Mouse (Mus musculus): ENCODE results near the gene Gm36210.

The Gm36210 gene

GRCm38 (mm10) chr7:4906466-4906950 is at the start of gene Gm36210:
Gene Gm36210 (minus strand): TSS chr7:4906516.
- DNase-seq (ENCODE audit: low spot score): no peak

DNA sequence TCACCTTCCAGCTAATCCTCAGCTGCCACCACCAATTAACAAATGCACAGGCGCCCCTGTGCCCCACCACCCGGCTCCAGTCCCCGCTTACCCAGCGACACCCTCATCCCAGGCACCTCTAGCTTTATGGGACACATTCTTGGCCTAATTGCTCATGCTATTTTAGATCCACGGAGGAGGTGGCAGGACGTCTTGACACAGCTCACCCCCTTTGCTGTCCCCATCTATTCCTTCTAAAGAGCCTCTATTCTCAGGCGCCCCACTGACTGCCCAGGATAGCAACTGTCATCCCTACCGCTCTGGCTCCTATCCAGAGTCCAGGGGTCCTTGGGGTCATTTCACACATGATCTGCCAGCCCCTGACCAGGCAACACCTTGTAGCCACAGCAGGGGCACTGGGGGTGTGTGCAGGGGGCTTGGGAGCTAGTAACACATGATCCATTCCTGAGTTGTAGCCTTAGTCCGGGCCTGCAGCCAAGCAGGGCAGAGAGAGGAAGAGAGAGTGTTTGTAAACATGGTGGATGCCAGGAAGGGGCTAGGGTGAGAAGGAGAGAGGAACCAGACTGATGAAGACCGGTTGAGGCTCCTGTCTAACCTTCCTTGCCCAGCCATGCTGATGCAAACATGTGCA is 47.6 kb upstream of the Gm36210 start:
- DNase-seq (ENCODE audit: low spot score): no peak

GRCm38 (mm10) chr7:4950561-4951342 is 44.4 kb upstream of the Gm36210 start:
- no peak for DNase-seq (ENCODE audit: low spot score)

DNA sequence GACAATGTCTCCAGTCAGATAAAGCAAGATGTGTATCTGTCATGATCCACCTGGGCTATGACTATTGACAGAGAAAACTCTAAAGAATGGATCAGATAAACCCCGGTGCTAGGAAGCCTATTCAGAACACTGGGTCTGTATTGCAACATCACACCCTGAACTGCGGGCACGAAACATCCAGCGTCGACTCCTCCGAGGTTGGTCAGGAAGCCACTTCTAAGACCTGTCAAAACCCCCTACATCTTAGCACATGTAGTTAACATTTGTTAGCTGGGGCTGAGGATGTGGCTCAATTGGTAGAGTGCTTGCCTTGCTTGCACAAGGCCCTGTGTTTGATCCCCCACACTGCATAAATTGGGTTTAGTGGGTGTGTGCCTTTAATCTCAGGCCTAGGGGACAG is 42.1 kb upstream of the Gm36210 start:
- DNase-seq (ENCODE audit: low spot score): no peak

- DNase-seq (ENCODE audit: low spot score): no peak
Measured at GRCm38 (mm10) chr7:4947855-4948254, 41.5 kb upstream of the Gm36210 start.

- peak; percentile 95 for DNase-seq (ENCODE audit: low spot score)
Measured at GRCm38 (mm10) chr7:4943223-4943815, 37.0 kb upstream of the Gm36210 start.

DNA sequence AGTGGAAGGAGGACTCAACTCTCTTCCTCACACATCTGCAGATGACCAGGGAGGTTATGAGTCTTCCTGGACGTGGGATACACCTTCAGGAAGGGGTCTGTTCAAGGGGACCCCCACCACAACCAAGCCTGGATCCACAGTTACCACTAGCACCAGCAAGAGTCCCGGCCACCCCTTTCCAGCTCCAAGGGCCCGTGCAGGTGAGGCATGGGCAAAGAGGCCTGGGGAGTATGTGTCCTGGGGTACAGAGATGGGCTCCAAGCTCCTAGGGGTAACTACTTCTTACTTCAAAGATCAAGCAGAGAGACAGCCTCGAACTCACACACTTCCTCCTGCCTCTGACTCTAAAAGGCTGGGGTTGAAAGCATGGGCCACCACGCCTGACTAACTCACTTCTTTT is 36.4 kb upstream of the Gm36210 start:
- DNase-seq (ENCODE audit: low spot score): no peak

GRCm38 (mm10) chr7:4940068-4940479 is 33.8 kb upstream of the Gm36210 start:
- DNase-seq (ENCODE audit: low spot score): peak; percentile 87

- DNase-seq (ENCODE audit: low spot score): peak; percentile 80
Measured at GRCm38 (mm10) chr7:4938456-4938855, 32.1 kb upstream of the Gm36210 start.

DNA sequence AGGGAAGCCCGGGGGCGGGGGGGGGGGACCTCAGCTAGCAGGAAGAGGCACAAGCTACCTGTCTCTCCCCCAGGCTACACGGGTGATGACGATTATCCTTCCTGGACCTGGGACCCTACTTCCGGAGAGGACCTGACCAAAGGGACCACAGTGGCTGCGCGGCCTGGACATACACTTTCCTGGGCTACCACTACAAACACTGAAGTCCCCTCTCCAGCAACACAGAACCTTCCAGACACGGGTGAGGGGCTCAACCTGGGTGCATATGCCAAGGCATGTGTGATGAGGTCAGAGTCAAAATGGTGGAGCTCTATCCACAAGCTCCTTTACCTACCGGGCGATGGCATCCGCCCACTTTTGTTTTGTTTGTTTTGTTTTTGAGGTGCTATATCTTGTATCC is 31.1 kb upstream of the Gm36210 start:
- DNase-seq (ENCODE audit: low spot score): no peak

GRCm38 (mm10) chr7:4936832-4937231 is 30.5 kb upstream of the Gm36210 start:
- DNase-seq (ENCODE audit: low spot score): no peak

DNA sequence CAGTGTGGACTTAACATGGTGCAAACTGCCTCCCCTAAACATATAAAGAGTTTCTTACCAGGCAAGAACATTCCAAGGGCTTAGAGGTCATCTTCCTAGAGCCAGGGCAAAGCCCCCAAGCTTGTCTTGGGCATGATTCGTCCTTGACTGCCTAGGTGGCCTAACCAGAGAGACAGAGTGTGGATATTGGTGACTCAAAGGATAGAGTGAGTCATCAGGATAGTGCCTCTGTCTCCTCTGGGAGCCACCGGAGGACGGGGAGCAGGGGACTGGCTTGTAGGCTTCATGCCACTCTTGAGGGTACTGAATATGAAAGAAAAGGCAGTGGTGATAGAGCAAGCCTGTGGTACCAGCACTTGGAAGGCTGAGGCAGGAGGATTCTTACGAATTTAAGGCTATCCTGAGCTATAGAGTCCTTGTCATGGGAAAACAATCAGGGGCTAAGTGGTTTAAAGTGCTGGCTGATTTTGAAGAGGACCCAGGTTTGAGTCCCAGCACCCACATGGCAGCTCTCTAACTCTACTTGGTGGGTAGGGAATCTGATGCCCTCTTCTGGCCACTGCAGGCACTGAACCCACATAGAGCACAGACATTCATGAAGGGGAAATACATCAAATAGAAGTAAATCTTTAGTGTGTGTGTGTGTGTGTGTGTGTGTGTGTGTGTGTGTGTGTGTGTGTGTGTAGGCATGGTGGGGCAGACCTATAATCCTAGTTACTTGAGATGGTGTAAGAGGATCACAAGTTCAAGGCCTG is 28.0 kb upstream of the Gm36210 start:
- DNase-seq (ENCODE audit: low spot score): no peak

DNA sequence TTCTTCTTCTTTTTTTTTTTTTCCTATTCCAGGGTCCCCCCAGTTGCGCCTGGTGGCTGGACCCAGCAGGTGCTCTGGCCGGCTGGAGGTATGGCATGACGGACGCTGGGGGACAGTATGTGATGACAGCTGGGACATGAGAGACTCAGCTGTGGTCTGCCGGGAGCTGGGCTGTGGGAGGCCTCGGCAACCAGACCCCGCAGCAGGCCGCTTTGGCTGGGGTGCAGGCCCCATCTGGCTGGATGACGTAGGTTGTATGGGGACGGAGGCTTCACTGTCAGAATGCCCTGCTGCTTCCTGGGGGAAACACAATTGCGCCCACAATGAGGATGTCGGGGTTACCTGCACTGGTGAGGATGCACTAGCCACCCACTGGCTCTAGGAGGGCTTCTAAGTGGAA is 26.8 kb upstream of the Gm36210 start:
- DNase-seq (ENCODE audit: low spot score): no peak

GRCm38 (mm10) chr7:4928323-4928722 is 22.0 kb upstream of the Gm36210 start:
- no peak for DNase-seq (ENCODE audit: low spot score)

DNA sequence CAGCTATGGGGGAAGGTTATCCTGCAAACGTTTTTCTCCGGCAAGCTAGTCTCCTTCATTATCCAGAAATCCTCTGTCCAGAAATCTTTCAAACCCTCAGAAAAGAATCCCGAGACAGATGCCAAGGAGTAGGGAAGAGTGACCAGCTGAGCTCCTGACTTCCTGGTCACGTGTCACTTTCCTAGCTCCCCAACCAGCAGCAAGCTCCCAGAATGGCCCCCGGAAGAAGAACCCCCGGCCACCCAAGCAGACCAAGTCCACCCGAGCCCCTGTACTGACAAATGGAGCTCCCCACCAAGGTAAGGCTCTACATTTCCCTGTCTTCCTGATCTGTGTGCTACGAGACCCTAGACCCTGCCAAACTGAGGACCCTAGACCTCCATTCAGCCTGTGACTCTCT is 21.4 kb upstream of the Gm36210 start:
- no peak for DNase-seq (ENCODE audit: low spot score)

GRCm38 (mm10) chr7:4926849-4927248 is 20.5 kb upstream of the Gm36210 start:
- no peak for DNase-seq (ENCODE audit: low spot score)

GRCm38 (mm10) chr7:4925441-4926381 is 19.4 kb upstream of the Gm36210 start, which contains the start of gene Ssc5d:
Gene Ssc5d (plus strand): TSS chr7:4925785.
- peak; percentile 68 for DNase-seq (ENCODE audit: low spot score)

GRCm38 (mm10) chr7:4924891-4925301 is 18.6 kb upstream of the Gm36210 start:
- DNase-seq (ENCODE audit: low spot score): peak; percentile 68

- DNase-seq (ENCODE audit: low spot score): peak; percentile 46
Measured at GRCm38 (mm10) chr7:4924483-4924882, 18.2 kb upstream of the Gm36210 start.

GRCm38 (mm10) chr7:4923586-4924364 is 17.5 kb upstream of the Gm36210 start:
- peak; percentile 58 for DNase-seq (ENCODE audit: low spot score)
